Comparison of ENCODE assay signal across 16 mouse cellular contexts in the genomic region with DNA sequence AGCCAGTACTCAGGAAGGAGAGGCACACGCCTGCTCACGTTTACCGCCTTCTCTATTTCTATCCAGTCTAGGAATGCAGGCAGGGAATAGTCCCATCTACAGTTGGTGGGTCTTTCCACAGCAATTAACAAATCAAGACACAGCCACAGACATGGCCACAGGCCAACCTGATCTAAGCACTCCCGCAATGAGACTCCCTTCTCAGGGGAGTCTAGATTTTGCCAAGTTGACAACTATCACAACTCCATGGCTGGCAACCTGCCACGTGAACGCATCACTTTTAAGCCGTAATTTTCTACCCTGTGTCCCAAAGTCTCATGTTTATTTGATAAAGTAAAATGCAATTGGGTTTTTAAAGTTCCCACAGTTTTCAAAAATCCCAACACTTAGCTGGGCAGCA.
A peak's percentile ranks its signal among the peaks of the same experiment; 100 is the strongest.
DNase-seq lines count a peak whose midpoint lies in the region; TF ChIP-seq lines count a peak whose summit lies in the region.
"Had no signal": no experiment of that assay in that cellular context is flagged by ENCODE, and none has a peak within 500 bp of the region (broad histone marks: within the 10 kb centered on the region; RNA-seq: fewer than 3 reads in every experiment).

No protein-coding gene starts in this region.

- TF ChIP-seq POLR2A in testis, adult 2 months (IDR thresholded peaks at IDR 0.05; ENCODE audit: control insufficient read depth, low read depth, low read length), result no peak

- H3K27ac ChIP-seq in testis, adult 2 months (ENCODE audit: control insufficient read depth, insufficient read depth, low read depth, low read length), result peak overlapping the region; percentile 49
- H3K27ac ChIP-seq: hindbrain, embryonic 10.5 days; intestine, embryonic 15.5 days; midbrain, embryonic 12.5 days; stomach, embryonic 15.5 days had no signal

- no peak overlapping the region for H3K4me3 ChIP-seq in testis, adult 2 months (ENCODE audit: control insufficient read depth, low read depth, low read length)
- H3K4me3 ChIP-seq: hindbrain, embryonic 10.5 days; intestine, embryonic 15.5 days; midbrain, embryonic 12.5 days; stomach, embryonic 15.5 days had no signal

- H3K4me1 ChIP-seq in testis, adult 2 months (ENCODE audit: control insufficient read depth, insufficient read depth, low read length), result no peaks in the 10 kb centered on the region
- H3K4me1 ChIP-seq: hindbrain, embryonic 10.5 days; intestine, embryonic 15.5 days; midbrain, embryonic 12.5 days; stomach, embryonic 15.5 days had no signal

- no peak for TF ChIP-seq CTCF in testis, adult 2 months (IDR thresholded peaks at IDR 0.05; ENCODE audit: control insufficient read depth, insufficient read depth, insufficient replicate concordance, low read depth, low read length)

- DNase-seq in gastrocnemius, postnatal 10 days, result peak; percentile 12
- no peak for DNase-seq in gastrocnemius, postnatal 25 days
- DNase-seq in left cerebral cortex, postnatal 4 days, result peak; percentile 3
- DNase-seq in left cerebral cortex, adult 18-20 months (ENCODE audit: low spot score in 2 of 2), result no peak
- no peak for DNase-seq in testis, postnatal 14 days (ENCODE audit: low spot score)
- peak; percentile 54 for DNase-seq in testis, postnatal 10 days (ENCODE audit: low spot score)
- no peak for DNase-seq in left cerebral cortex, adult 11 months (ENCODE audit: low spot score)
- DNase-seq: adrenal gland, postnatal 10 days; cerebellum, adult 8-10 months; kidney, adult 9 months; kidney, postnatal 36 days had no signal

- no peaks in the 10 kb centered on the region for H3K36me3 ChIP-seq in testis, adult 2 months (ENCODE audit: control insufficient read depth, insufficient read depth, low read length)
- H3K36me3 ChIP-seq: hindbrain, embryonic 10.5 days; intestine, embryonic 15.5 days; midbrain, embryonic 12.5 days; stomach, embryonic 15.5 days had no signal

- intact Hi-C loops in left cerebral cortex, postnatal 4 days (cut with DNase I), result no loop called here

- H3K27me3 ChIP-seq in testis, adult 2 months (ENCODE audit: control insufficient read depth, insufficient read depth, low read length), result no peaks in the 10 kb centered on the region
- H3K27me3 ChIP-seq: intestine, embryonic 15.5 days; midbrain, embryonic 12.5 days; stomach, embryonic 15.5 days had no signal

Comparison
In these comparisons a context has a peak if more than half of its experiments do, and no peak if none do; other contexts are left out.
1. DNase-seq: peak in gastrocnemius, postnatal 10 days (single experiment), left cerebral cortex, postnatal 4 days (single experiment) and testis, postnatal 10 days (single experiment); none in gastrocnemius, postnatal 25 days (single experiment), left cerebral cortex, adult 18-20 months (0 of 2), testis, postnatal 14 days (single experiment) and left cerebral cortex, adult 11 months (single experiment).